Mouse (Mus musculus) ES-Bruce4 (cell line): Measurements from ENCODE around the gene Ccno. TPM values are rescaled to one million over a fixed set of nuclear protein-coding genes. Genes with fewer than 3 reads are reported as not detected.

Experiments
- H3K27ac ChIP-seq: 2 replicates; pipeline ENCODE4 v1.5.1; 2012; ENCODE audit warnings: low read length, inconsistent platforms; ENCODE audit not compliant: insufficient read depth
- H3K27me3 ChIP-seq: 2 replicates; pipeline ENCODE4 v1.6.1; 2012; ENCODE audit warnings: mild to moderate bottlenecking, low read length, inconsistent platforms; ENCODE audit not compliant: control insufficient read depth, poor library complexity, insufficient read depth, severe bottlenecking
- H3K36me3 ChIP-seq: 2 replicates; pipeline ENCODE4 v1.6.1; 2012; ENCODE audit warnings: inconsistent platforms, mild to moderate bottlenecking, low read length, moderate library complexity; ENCODE audit not compliant: control insufficient read depth, poor library complexity, insufficient read depth, severe bottlenecking
- H3K4me1 ChIP-seq: one replicate; pipeline ENCODE4 v1.8.1; 2011; ENCODE audit warnings: low read length; ENCODE audit not compliant: control insufficient read depth, insufficient read depth
- H3K4me3 ChIP-seq: 2 replicates; pipeline ENCODE4 v1.5.1; 2011; ENCODE audit warnings: low read depth, mild to moderate bottlenecking, low read length
- H3K9ac ChIP-seq: 2 replicates; pipeline ENCODE4 v1.6.1; 2012; ENCODE audit warnings: low read depth, mild to moderate bottlenecking, inconsistent platforms; ENCODE audit not compliant: poor library complexity, severe bottlenecking
- H3K9me3 ChIP-seq: replicated peaks from 2 replicates; pipeline ENCODE4 v1.6.1; 2012; ENCODE audit warnings: mild to moderate bottlenecking, low read length, inconsistent platforms; ENCODE audit not compliant: control insufficient read depth, poor library complexity, insufficient read depth, severe bottlenecking
- CTCF ChIP-seq: IDR thresholded peaks from one replicate; pipeline ENCODE4 v1.8.1; 2011; ENCODE audit warnings: low read depth, low read length
- EP300 ChIP-seq: IDR thresholded peaks from 2 replicates; pipeline ENCODE4 v1.6.1; 2011; ENCODE audit warnings: low read depth, low read length; ENCODE audit not compliant: insufficient read depth
- POLR2A ChIP-seq: IDR thresholded peaks from one replicate; pipeline ENCODE4 v1.8.1; 2011; ENCODE audit warnings: low read length; ENCODE audit not compliant: insufficient read depth
- polyA plus RNA-seq: library from polyadenylated mRNA; stranded (reverse); fragments of >200 nt; gene quantifications from 2 replicates; pipeline ENCODE4 v1.2.4, GENCODE M21; 2011; ENCODE audit warnings: low read depth; ENCODE audit not compliant: missing spikeins, insufficient read depth, insufficient read length

Gene Ccno
- polyA plus RNA-seq = 0.52 and 0.78 TPM in 2 replicates

DNA sequence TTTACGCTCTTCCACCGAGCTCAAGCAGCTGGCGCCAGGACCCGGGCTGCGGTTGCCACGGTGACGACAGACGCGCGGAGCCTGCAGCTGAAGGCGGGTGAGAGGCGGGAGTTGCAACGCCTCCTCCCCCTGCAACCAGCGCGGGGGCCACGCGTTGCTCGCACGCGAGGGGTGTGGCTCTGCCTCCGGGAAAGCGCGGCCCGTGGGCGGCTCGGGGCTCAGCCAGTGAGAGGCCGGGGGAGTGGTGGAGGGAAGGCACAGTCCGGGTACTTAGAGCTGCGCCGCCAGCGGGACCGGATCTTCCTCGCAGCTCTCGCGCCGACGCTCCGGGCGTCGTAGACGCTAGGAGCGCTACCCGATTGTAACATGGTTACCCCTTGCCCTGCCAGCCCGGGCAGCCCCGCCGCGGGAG lies at the start of gene Ccno:
TSS of gene Ccno (plus strand) at position 271 of the 412 bp plus-strand sequence.
- no peaks in the 10 kb centered on the region for H3K4me1 ChIP-seq
- peak within 1 kb of the TSS; percentile 55 for H3K9ac ChIP-seq
- H3K36me3 ChIP-seq = no peaks in the 10 kb centered on the region
- no peaks in the 10 kb centered on the region for H3K9me3 ChIP-seq
- H3K27me3 ChIP-seq = peaks cover 19% of the 10 kb centered on the region
- no peak within 1 kb of the TSS for H3K27ac ChIP-seq
- TF ChIP-seq EP300 (no peak), CTCF (no peak), POLR2A (no peak)
- peak within 1 kb of the TSS; percentile 55 for H3K4me3 ChIP-seq

DNA sequence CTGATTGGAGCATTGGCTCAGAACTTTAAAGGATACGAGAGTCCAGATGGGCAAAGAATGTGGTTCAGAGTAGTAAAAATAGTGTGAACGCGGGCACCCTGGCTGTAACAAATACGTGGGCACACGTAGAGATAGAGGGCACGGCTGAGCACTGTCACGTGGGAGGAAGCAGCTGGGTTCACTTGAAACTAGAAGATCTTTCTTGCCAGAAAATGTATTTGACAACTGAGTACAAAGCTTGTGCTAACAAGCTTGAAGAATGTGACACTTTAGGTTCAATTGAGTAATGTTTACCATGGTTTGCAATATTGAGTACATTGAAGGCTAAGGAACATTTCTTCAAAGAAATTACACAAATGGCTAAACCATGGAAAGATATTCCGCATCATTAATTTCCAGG lies 49.5 kb upstream of the Ccno start:
- TF ChIP-seq POLR2A = no peak
- TF ChIP-seq EP300 = no peak
- no peak for TF ChIP-seq CTCF
- no peak overlapping the region for H3K4me3 ChIP-seq
- no peaks in the 10 kb centered on the region for H3K9me3 ChIP-seq
- H3K4me1 ChIP-seq = no peaks in the 10 kb centered on the region
- peaks cover 12% of the 10 kb centered on the region for H3K36me3 ChIP-seq
- H3K27me3 ChIP-seq = no peaks in the 10 kb centered on the region
- H3K27ac ChIP-seq = no peak overlapping the region
- H3K9ac ChIP-seq = no peak overlapping the region

DNA sequence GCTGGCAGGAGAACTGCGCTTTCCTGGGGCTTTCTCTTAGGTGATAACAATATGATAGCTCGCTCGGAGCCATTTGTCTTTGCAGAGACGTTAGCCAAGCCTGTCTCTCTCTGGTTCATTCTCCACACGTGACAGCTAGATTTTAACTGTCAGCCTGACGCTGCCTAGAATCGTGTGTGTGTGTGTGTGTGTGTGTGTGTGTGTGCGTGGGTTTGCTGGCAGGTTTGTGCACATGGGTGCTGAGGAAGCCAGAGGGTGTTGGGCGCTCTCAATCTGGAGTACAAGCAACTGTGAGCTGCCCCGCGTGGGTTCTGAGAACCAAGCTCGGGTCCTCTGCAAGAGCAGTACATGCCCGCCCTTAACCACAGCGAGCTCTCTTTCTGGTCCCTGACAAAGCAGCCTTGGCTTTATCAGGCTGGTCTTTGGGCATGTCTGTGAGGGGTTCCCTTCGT lies 45.7 kb upstream of the Ccno start:
- H3K27me3 ChIP-seq = no peaks in the 10 kb centered on the region
- TF ChIP-seq POLR2A = no peak
- TF ChIP-seq EP300 = no peak
- no peaks in the 10 kb centered on the region for H3K9me3 ChIP-seq
- H3K4me3 ChIP-seq = no peak overlapping the region
- H3K27ac ChIP-seq = no peak overlapping the region
- H3K4me1 ChIP-seq = no peaks in the 10 kb centered on the region
- no peak overlapping the region for H3K9ac ChIP-seq
- H3K36me3 ChIP-seq = peaks cover 21% of the 10 kb centered on the region

DNA sequence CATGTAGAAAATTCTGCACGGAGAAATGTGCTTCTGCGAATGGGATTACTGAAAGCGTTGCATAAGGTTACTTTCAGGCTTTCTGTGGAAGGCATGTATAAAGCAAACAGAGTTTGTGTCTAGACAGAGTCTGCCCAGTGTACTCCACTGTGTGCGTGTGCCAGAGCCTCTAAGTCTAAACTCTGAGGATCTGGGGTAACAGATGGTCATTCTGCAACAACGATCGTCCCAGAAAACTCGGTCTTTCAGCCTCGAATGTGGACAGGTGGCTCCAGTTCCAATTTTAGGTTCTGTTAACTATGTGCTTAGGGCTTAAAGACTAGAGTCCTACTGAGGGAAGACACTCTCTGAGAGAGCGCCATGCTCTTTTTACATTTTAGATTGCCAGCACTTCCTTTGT lies 42.3 kb upstream of the Ccno start:
- no peaks in the 10 kb centered on the region for H3K4me1 ChIP-seq
- no peak overlapping the region for H3K4me3 ChIP-seq
- no peak overlapping the region for H3K27ac ChIP-seq
- peaks cover 24% of the 10 kb centered on the region for H3K36me3 ChIP-seq
- no peaks in the 10 kb centered on the region for H3K27me3 ChIP-seq
- no peak overlapping the region for H3K9ac ChIP-seq
- TF ChIP-seq EP300 (no peak), POLR2A (no peak)
- H3K9me3 ChIP-seq = no peaks in the 10 kb centered on the region

DNA sequence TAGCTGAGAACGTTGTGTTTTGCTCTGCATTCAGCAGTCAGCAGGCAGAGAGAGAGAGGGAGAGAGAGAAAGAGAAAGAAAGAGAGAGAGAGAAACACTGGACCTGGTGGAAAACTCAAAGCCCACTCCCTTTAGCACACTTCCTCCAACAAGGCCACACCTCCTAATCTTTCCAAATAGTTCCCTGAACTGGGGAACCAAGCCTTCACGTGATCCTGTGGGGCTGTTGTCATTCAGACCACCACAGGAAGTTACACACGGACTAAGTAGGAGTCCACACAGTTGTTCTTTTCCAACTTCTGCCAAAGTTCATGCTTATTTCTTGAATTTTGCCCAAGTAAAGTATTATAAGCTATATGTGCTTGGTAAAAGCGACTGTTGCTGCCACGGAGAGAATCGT lies 41.7 kb upstream of the Ccno start:
- no peaks in the 10 kb centered on the region for H3K27me3 ChIP-seq
- H3K4me3 ChIP-seq = no peak overlapping the region
- no peaks in the 10 kb centered on the region for H3K4me1 ChIP-seq
- peaks cover 24% of the 10 kb centered on the region for H3K36me3 ChIP-seq
- no peak overlapping the region for H3K9ac ChIP-seq
- no peaks in the 10 kb centered on the region for H3K9me3 ChIP-seq
- H3K27ac ChIP-seq = no peak overlapping the region
- no peak for TF ChIP-seq POLR2A
- TF ChIP-seq CTCF = no peak
- no peak for TF ChIP-seq EP300

DNA sequence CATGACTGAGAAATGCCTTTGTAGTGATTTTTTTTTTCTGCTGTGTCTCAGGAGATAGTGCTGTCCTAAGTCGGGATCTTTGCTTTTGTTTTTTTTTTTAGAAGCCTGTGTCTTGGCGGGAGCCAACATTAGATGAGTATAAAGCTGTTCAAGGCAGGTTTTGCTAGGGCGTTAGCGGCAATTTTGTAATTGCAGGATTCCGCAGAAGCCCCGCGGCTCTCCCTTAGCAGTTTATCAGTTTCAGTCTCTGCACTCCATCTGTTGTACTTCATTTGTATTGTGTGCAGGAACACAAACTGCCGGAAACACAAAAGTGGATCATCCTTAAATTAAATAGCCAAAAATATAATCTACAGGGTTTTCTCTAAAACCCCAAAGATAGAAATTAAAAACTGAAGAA lies 33.5 kb upstream of the Ccno start:
- no peaks in the 10 kb centered on the region for H3K27me3 ChIP-seq
- no peak overlapping the region for H3K9ac ChIP-seq
- H3K4me1 ChIP-seq = no peaks in the 10 kb centered on the region
- no peaks in the 10 kb centered on the region for H3K9me3 ChIP-seq
- H3K27ac ChIP-seq = no peak overlapping the region
- TF ChIP-seq EP300 = no peak
- no peak for TF ChIP-seq CTCF
- no peak for TF ChIP-seq POLR2A
- no peak overlapping the region for H3K4me3 ChIP-seq
- peaks cover 33% of the 10 kb centered on the region for H3K36me3 ChIP-seq
